Mouse (Mus musculus) stomach, postnatal 0 days (tissue): ENCODE results near the gene Cep170.

ENCODE experiments used
- CTCF ChIP-seq: IDR thresholded peaks from 2 replicates; pipeline ENCODE4 v1.5.1; 2016; ENCODE audit warnings: antibody characterized with exemption, low read depth, mild to moderate bottlenecking, moderate library complexity
- EP300 ChIP-seq: optimal IDR thresholded peaks from 2 replicates; pipeline ENCODE3; 2016; ENCODE audit warnings: antibody characterized with exemption

- TF ChIP-seq CTCF (no peak), EP300 (no peak)
Measured at GRCm38 (mm10) chr1:176812491-176813291, 1.2 kb downstream of the Cep170 start.
